Mouse (Mus musculus) liver, embryonic 14.5 days (tissue): ENCODE data around the gene Kalrn. TPM values are rescaled to one million over a fixed set of nuclear protein-coding genes. Genes with fewer than 3 reads are reported as not detected.

Experiments
- ATAC-seq: fragments of 200-750 bp; cut with Nextera tagmentation; 2 replicates; pipeline ENCODE4 v1.8.0; 2017; ENCODE audit warnings: moderate number of reproducible peaks, mild to moderate bottlenecking, moderate library complexity; ENCODE audit not compliant: insufficient read depth
- DNase-seq, 3 experiments: peaks; one replicate each; pipeline ENCODE4 v3.0.0-alpha.2; 2012 to 2013; ENCODE audit warnings: low read depth in 3 of 3, low spot score in 3 of 3
- H3K27ac ChIP-seq: fragments of 300-500 bp; sonication (generic); 2 replicates; pipeline ENCODE4 v1.5.1; 2014; ENCODE audit warnings: moderate library complexity, mild to moderate bottlenecking, control low read depth, inconsistent platforms
- H3K27me3 ChIP-seq: fragments of 300-500 bp; sonication (generic); 2 replicates; pipeline ENCODE4 v1.6.1; 2014; ENCODE audit warnings: mild to moderate bottlenecking, low read length, moderate library complexity; ENCODE audit not compliant: control insufficient read depth, insufficient read depth
- H3K36me3 ChIP-seq: fragments of 300-500 bp; sonication (generic); replicated peaks from 2 replicates; pipeline ENCODE4 v1.6.1; 2014; ENCODE audit warnings: low read depth; ENCODE audit not compliant: control insufficient read depth, insufficient read depth
- H3K4me1 ChIP-seq, 2 experiments: fragments of 200-500 bp in 1 of 2; fragments of 300-500 bp in 1 of 2; sonication (generic) in 1 of 2; replicated peaks; 2 replicates each; pipeline ENCODE4 v1.6.1; 2012 to 2014; ENCODE audit warnings: antibody characterized with exemption in 1 of 2, inconsistent platforms in 1 of 2, low read length in 1 of 2; ENCODE audit not compliant: control insufficient read depth in 2 of 2, insufficient read depth in 2 of 2
- H3K4me2 ChIP-seq: fragments of 300-500 bp; sonication (generic); 2 replicates; pipeline ENCODE4 v1.6.1; 2014; ENCODE audit warnings: low read depth, mild to moderate bottlenecking, control low read depth, moderate library complexity
- H3K4me3 ChIP-seq, 2 experiments: fragments of 200-500 bp in 1 of 2; fragments of 300-500 bp in 1 of 2; sonication (generic) in 1 of 2; 2 replicates each; pipeline ENCODE4 v1.5.1; 2012 to 2014; ENCODE audit warnings: low read depth in 2 of 2, low read length in 2 of 2, mild to moderate bottlenecking in 2 of 2, control low read depth in 1 of 2, inconsistent platforms in 1 of 2, moderate library complexity in 1 of 2; ENCODE audit not compliant: insufficient read depth in 1 of 2
- H3K9ac ChIP-seq: fragments of 300-500 bp; sonication (generic); replicated peaks from 2 replicates; pipeline ENCODE4 v1.6.1; 2014; ENCODE audit warnings: mild to moderate bottlenecking, control low read depth, moderate library complexity
- H3K9me3 ChIP-seq: fragments of 300-500 bp; sonication (generic); 2 replicates; pipeline ENCODE4 v1.6.1; 2016; ENCODE audit warnings: low read length, mixed read lengths; ENCODE audit not compliant: control insufficient read depth
- CTCF ChIP-seq: IDR thresholded peaks from 2 replicates; pipeline ENCODE4 v1.5.1; 2016; ENCODE audit warnings: antibody characterized with exemption, low read depth, control low read depth
- EP300 ChIP-seq: IDR thresholded peaks from 2 replicates; pipeline ENCODE4 v1.6.1; 2016; ENCODE audit warnings: antibody characterized with exemption, low read depth
- WGBS: fragments of 180-500 bp; shearing (Covaris S2); extraction: QIAGEN DNeasy Blood & Tissue Kit; methylation state at CpG from one replicate; pipeline ENCODE4 v1.1.7; 2014; ENCODE audit not compliant: insufficient replicate concordance; 5-methylcytosine and 5-hydroxymethylcytosine counted together
- polyA plus RNA-seq, 2 experiments: library from polyadenylated mRNA; depleted of rRNA in 1 of 2; stranded (reverse) in 1 of 2; unstranded in 1 of 2; fragments of >200 nt; fragmentation: Nextera tagmentation in 1 of 2; extraction: Ambion mirVana in 1 of 2; gene quantifications; 2 replicates each; pipeline versions ENCODE4 v1.2.1 to v1.2.3; 2012 to 2014

Gene Kalrn
- polyA plus RNA-seq, 2 experiments, result 7.2 to 8.5 TPM

- no peak overlapping the region for H3K4me2 ChIP-seq
- H3K9me3 ChIP-seq, result no peaks in the 10 kb centered on the region
- 77% methylated on average over 6 of the region's 6 CpGs for WGBS
- no peaks in the 10 kb centered on the region for H3K27me3 ChIP-seq
- H3K9ac ChIP-seq, result no peak overlapping the region
- 0 out of 4 replicates have a peak, but pooled peaks cover 0 to 2% of the 10 kb centered on the region in 2 experiments for H3K4me1 ChIP-seq
- H3K27ac ChIP-seq, result no peak overlapping the region
- no peak for TF ChIP-seq EP300
- no peak for TF ChIP-seq CTCF
- no peak overlapping the region for H3K4me3 ChIP-seq
- DNase-seq, result no peak
- ATAC-seq, result no peak
- no peaks in the 10 kb centered on the region for H3K36me3 ChIP-seq
Observed at GRCm38 (mm10) chr16:34483716-34484115, 89.6 kb downstream of the Kalrn start.

GRCm38 (mm10) chr16:34474741-34475140 lies 98.6 kb downstream of the Kalrn start:
- Histone ChIP-seq H3K4me3 (no peak overlapping the region), H3K27me3 (no peaks in the 10 kb centered on the region), H3K36me3 (no peaks in the 10 kb centered on the region), H3K9me3 (no peaks in the 10 kb centered on the region), H3K4me1 (no peaks in the 10 kb centered on the region), H3K27ac (no peak overlapping the region), H3K4me2 (no peak overlapping the region), H3K9ac (no peak overlapping the region)
- ATAC-seq (no peak), DNase-seq (no peak)
- TF ChIP-seq CTCF (no peak), EP300 (no peak)
- WGBS, result 40% methylated on average over 4 of the region's 4 CpGs

GRCm38 (mm10) chr16:34473891-34474290 lies 99.4 kb downstream of the Kalrn start:
- WGBS, result 40% methylated on average over 4 of the region's 4 CpGs
- no peak for ATAC-seq

GRCm38 (mm10) chr16:34471441-34471840 lies 101.9 kb downstream of the Kalrn start:
- 59% methylated on average over 4 of the region's 4 CpGs for WGBS
- Histone ChIP-seq H3K4me3 (no peak overlapping the region), H3K36me3 (no peaks in the 10 kb centered on the region), H3K9me3 (no peaks in the 10 kb centered on the region), H3K4me1 (no peaks in the 10 kb centered on the region; a peak in 1 of 4 replicates), H3K9ac (no peak overlapping the region), H3K4me2 (no peak overlapping the region), H3K27me3 (no peaks in the 10 kb centered on the region), H3K27ac (no peak overlapping the region)
- TF ChIP-seq EP300 (no peak), CTCF (no peak)
- no peak for DNase-seq
- ATAC-seq, result no peak

More at GRCm38 (mm10) chr16:34473891-34474290, 99.4 kb downstream of the Kalrn start:
- Histone ChIP-seq H3K4me3 (no peak overlapping the region), H3K9me3 (no peaks in the 10 kb centered on the region), H3K27me3 (no peaks in the 10 kb centered on the region), H3K27ac (no peak overlapping the region), H3K36me3 (no peaks in the 10 kb centered on the region), H3K4me1 (no peaks in the 10 kb centered on the region; a peak in 1 of 4 replicates), H3K9ac (no peak overlapping the region), H3K4me2 (no peak overlapping the region)
- TF ChIP-seq CTCF (no peak), EP300 (no peak)
- DNase-seq, result no peak

- DNase-seq, result no peak
- WGBS, result 65% methylated on average over 5 of the region's 5 CpGs
Observed at GRCm38 (mm10) chr16:34470343-34470742, 103.0 kb downstream of the Kalrn start.

More at GRCm38 (mm10) chr16:34470343-34470742, 103.0 kb downstream of the Kalrn start:
- no peaks in the 10 kb centered on the region for H3K36me3 ChIP-seq
- no peaks in the 10 kb centered on the region; a peak in 1 of 4 replicates for H3K4me1 ChIP-seq
- H3K9ac ChIP-seq, result no peak overlapping the region
- H3K27ac ChIP-seq, result no peak overlapping the region
- no peak for ATAC-seq
- no peak for TF ChIP-seq CTCF
- no peak for TF ChIP-seq EP300
- H3K9me3 ChIP-seq, result no peaks in the 10 kb centered on the region
- H3K27me3 ChIP-seq, result no peaks in the 10 kb centered on the region
- no peak overlapping the region for H3K4me2 ChIP-seq
- no peak overlapping the region for H3K4me3 ChIP-seq
